Mouse (Mus musculus): Measurements from ENCODE around the gene Espl1.

DNA sequence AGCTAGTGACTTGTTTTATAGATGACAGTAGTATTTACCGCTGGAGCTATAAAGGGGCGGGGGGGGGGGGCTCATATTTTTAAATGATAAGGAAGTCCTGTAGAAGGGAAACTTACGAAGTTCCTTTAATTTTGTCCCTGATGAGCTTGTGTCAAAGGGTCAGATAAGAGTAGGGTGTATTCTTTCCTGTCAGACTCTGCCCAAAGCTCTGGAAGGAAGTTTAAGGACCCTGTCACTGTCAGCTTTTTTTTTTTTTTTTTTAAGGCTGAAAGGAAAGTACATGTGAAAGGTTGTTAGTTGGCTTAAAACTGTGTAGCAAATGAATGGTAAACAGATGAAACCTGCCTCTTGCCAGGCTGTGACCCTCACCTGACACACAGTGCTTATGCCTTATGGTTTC, 12.4 kb upstream of the Espl1 start:
- no peak for TF ChIP-seq CTCF (IDR thresholded peaks at IDR 0.05; ENCODE audit: low read depth, low read length)
- no peak for TF ChIP-seq POLR2A (IDR thresholded peaks at IDR 0.05; ENCODE audit: extremely low read depth, insufficient read depth, low read length)

Measured in liver, adult 2 months (tissue).